Mouse (Mus musculus) brown adipose tissue, adult 24 weeks (tissue): ENCODE data around the gene Orc4. TPM values are rescaled to one million over a fixed set of nuclear protein-coding genes. Genes with fewer than 3 reads are reported as not detected.
"Not testable (repeated sequence)": the region's sequence is repeated elsewhere in the genome, so short reads cannot be mapped to it uniquely, and the experiment has no call there.

ENCODE experiments used
- H3K27ac ChIP-seq: fragments of 200-500 bp; replicated peaks from 2 replicates; pipeline ENCODE4 v1.5.1; 2012; ENCODE audit warnings: low read depth, mild to moderate bottlenecking, low read length
- H3K4me1 ChIP-seq: fragments of 200-500 bp; 2 replicates; pipeline ENCODE4 v1.6.1; 2012; ENCODE audit warnings: low read length, mixed read lengths; ENCODE audit not compliant: control insufficient read depth, insufficient read depth, insufficient read length
- H3K4me3 ChIP-seq: fragments of 200-500 bp; 2 replicates; pipeline ENCODE4 v1.5.1; 2012; ENCODE audit warnings: low read depth, mild to moderate bottlenecking, low read length, moderate library complexity; ENCODE audit not compliant: insufficient read depth
- polyA plus RNA-seq: library from polyadenylated mRNA; stranded (reverse); fragments of >200 nt; gene quantifications from 2 replicates; pipeline ENCODE4 v1.2.4, GENCODE M21; 2012; ENCODE audit not compliant: missing spikeins, insufficient read depth, insufficient read length

Gene Orc4
- polyA plus RNA-seq, result 47.4 and 52.1 TPM in 2 replicates

GRCm38 (mm10) chr2:48950252-48950315 lies at the start of gene Orc4:
Orc4 (minus strand) TSS chr2:48950277.
- H3K4me3 ChIP-seq, result peak within 1 kb of the TSS; percentile 92
- H3K4me1 ChIP-seq, result no peaks in the 10 kb centered on the region

DNA sequence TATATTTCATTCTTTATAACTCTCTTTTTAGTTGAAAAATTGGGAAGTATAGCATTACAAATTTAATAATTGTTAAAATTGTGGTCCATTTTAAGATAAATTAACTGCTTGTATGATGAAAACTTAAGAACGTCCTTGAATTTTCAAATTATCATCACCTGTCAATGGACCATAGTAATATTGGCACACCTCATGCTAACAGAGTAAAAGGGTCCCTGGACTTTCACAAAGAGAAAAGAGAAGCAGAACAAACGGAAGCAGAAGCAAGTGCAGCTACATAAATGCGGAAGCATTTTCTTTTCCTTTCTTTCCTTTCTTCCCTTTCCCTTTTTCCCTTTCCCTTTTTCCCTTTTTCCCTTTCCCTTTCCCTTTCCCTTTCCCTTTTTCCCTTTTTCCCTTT lies 40.2 kb upstream of the Orc4 start:
- H3K4me3 ChIP-seq, result no peak overlapping the region
- H3K27ac ChIP-seq, result no peak overlapping the region
- H3K4me1 ChIP-seq, result no peaks in the 10 kb centered on the region

More at GRCm38 (mm10) chr2:48950252-48950315, at the start of gene Orc4:
- peak within 1 kb of the TSS; percentile 84 for H3K27ac ChIP-seq

DNA sequence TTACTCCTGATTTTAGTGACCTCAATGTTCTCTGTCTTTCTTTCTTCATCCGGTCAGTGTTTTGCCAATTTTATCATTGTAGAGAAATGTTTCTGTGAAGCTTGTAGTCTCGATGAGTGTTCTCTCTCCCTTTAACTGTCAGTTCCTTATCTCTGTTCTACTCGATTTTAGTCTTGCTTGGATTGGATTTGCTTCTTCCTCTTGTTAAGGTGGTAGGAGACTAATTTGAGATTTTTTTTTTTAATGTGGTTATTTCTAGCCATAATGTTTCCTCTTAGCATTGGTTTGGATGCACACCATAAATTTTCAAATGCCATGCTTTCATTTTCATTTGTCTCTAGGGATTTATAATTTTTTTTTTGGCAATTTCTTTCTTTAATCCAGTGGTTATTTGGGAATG lies 28.8 kb upstream of the Orc4 start:
- no peak overlapping the region for H3K4me3 ChIP-seq
- no peak overlapping the region for H3K27ac ChIP-seq
- H3K4me1 ChIP-seq, result no peaks in the 10 kb centered on the region; the same call in 1 of the 2 replicates

GRCm38 (mm10) chr2:48956591-48956990 lies 6.5 kb upstream of the Orc4 start:
- H3K27ac ChIP-seq, result no peak overlapping the region

DNA sequence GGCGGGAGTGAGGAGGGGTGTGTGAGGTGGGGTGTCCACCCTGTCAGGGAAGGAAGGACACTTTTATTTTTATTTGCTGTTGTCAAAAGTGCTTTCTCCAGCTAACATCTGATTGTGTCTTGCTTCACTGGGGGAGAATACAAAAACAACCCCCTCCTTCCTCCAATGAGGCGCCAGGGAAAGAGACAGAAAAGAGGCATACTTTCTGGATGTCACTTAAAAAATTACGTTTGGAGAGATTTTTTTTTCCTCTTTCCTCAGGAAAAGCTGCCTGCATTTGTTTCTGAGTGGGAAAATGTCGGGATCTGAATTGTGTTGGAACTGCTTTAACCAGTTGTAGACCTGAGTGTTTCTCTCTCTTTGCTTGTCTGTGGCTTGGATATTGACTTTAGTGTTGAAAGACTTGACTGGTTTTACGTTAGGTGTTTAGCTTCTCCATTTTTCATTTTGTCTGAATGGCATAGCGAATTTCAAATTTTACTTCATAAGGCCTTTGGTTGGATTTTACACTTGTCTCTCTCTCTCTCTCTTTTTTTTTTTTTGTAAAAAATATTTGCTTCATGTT lies 321 bp upstream of the Orc4 start:
- Histone ChIP-seq H3K4me1 (no peaks in the 10 kb centered on the region), H3K27ac (no peak overlapping the region; the same call in 1 of the 2 replicates), H3K4me3 (peak overlapping the region; percentile 92)

More at GRCm38 (mm10) chr2:48956591-48956990, 6.5 kb upstream of the Orc4 start:
- Histone ChIP-seq H3K4me1 (no peaks in the 10 kb centered on the region), H3K4me3 (no peak overlapping the region)

- Histone ChIP-seq H3K4me3 (peak overlapping the region; percentile 92), H3K27ac (peak overlapping the region; percentile 84), H3K4me1 (no peaks in the 10 kb centered on the region)
Observed at GRCm38 (mm10) chr2:48949743-48950251, 280 bp downstream of the Orc4 start.

DNA sequence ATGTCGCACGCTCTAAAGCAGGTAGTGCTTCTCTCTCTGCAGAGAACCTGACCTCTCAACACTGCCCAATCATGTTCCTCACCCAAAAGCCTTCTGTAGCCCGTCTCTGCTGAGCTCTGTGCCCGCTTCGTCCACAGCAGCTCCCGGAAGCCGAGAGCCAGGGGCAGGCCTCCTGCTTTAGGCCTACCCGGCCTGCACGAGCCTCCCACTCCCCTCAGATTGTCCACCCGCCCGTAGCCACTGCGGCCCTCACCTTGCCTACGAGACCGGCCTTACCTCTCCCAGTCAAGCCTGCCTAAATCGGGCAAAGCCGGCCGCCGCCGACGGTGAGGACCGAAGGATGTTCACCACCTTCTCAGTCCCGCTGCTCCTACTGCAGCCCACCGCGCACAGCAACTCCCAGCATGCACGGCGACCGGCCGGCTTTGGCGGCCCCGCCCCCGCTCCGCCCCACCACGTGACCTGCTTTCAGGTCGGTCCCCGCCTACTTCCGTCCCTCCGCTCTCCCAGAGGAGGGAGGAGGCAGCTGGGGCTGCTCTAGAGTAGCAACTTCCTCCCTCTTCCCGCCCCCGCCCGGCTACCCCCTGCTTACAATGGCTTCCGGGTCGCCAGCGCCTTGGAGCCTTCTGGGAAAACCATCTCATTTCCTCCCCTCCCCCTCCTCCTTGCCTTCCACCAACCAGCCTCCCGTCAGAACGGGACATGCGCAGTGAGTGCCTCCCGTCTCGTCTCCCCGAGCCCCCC lies 1.1 kb downstream of the Orc4 start, which contains the start of gene Mbd5:
Gene Mbd5 (plus strand): TSS at position 668 of the 744 bp plus-strand sequence.
- H3K27ac ChIP-seq, result peak within 1 kb of the TSS; percentile 84
- H3K4me1 ChIP-seq, result no peaks in the 10 kb centered on the region
- H3K4me3 ChIP-seq, result peak within 1 kb of the TSS; percentile 92

DNA sequence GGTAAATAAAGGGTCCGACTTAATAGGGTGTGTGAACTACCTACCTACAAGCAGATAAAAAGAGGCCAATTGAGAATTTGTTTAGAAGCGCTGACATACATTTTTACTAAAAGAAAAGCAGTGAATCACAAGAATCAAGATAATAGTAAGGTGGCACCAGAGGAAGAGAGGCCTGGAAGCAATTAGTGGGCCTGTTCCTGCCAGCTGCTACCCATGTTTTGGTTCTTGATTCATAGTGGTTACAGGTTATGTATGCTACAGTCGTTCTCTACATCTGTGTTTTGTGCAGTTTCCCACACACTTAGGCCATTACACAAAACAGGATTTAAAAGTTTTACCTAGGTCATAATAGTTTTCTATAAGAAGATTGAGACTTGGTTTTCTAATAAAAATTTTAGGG lies 2.3 kb downstream of the Orc4 start:
- no peak overlapping the region for H3K27ac ChIP-seq
- H3K4me3 ChIP-seq, result peak overlapping the region; percentile 11; the same call in 1 of the 2 replicates
- H3K4me1 ChIP-seq, result no peaks in the 10 kb centered on the region

DNA sequence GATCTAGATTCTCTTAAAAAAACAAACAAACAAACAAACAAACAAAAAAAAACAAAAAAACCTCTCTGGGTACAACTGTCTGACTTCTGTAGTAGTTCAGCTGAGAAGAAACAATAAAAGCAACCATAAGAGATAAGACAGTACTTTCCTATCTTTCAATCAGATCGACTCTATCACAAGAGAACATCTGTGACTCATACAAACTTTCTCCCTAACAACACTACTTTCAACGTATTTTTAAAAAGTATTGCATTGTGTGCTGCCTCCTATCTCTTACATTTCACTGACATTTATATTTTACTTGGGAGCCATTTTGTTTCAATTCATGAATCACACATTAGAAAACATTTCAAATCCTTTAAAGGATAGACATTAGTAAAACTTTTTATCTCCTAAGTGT lies 15.0 kb downstream of the Orc4 start:
- H3K4me1 ChIP-seq, result no peaks in the 10 kb centered on the region
- H3K27ac ChIP-seq, result no peak overlapping the region
- H3K4me3 ChIP-seq, result no peak overlapping the region

DNA sequence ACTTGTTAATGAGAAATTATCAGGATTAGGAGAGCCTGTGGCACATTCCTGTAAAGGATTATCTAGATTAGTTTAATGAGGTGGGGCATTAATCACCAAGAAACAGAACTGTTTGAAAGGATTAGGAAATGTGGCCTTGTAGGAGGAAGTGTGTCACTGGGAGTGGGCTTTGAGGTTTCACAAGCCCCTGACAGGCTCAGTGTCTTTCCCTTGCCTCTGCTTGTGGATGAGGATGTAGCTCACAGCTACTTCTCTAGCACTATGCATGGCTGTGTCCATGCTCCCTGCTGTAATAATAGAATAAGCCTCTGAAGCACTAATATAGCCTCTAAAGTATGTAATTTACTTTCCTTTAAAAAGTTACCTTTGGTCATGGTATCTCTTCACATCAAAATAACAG lies 34.2 kb downstream of the Orc4 start:
- no peaks in the 10 kb centered on the region for H3K4me1 ChIP-seq
- H3K4me3 ChIP-seq, result no peak overlapping the region
- no peak overlapping the region for H3K27ac ChIP-seq

DNA sequence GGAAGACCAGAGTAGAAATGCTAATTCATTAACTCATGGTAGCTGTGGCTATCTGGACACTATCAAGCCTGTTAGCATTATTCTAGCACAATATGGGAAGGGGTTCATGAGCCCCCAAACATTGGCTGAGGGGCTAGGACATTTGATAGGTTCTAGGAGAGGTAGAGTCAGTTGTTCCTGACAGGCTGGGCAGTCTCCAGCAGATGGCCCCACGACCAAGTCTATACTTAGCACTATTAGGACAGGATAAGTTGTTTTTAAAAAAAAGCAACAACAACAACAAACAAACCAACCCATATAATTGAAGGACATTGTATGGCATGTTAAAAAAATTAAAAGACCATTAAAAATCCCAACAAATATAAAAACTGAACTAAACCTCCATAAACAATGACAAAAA lies 35.9 kb downstream of the Orc4 start:
- Histone ChIP-seq H3K4me1 (no peaks in the 10 kb centered on the region), H3K27ac (no peak overlapping the region), H3K4me3 (no peak overlapping the region)

GRCm38 (mm10) chr2:48908866-48909265 lies 41.2 kb downstream of the Orc4 start:
- H3K4me1 ChIP-seq, result no peaks in the 10 kb centered on the region
- no peak overlapping the region for H3K27ac ChIP-seq
- no peak overlapping the region for H3K4me3 ChIP-seq

DNA sequence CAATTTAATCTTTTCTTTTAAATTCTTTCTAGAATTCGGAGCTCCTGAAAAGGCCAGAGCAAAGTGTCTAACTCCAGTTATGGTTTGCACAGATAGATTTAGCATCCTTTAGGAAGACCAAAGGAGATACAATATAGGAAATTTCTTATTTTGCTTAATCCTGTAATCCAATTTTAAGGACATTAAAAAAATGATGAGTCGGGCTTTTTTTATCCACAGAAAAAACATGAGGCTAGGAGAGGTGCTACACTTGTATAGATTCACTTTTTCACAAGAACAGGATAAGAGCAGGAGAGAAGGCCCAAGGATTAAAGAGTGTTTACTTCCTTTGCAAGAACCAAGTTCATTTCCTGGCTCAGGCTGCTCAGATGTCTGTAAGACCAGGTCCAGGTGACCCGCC lies 54.9 kb downstream of the Orc4 start:
- H3K4me3 ChIP-seq, result no peak overlapping the region
- H3K27ac ChIP-seq, result no peak overlapping the region
- no peaks in the 10 kb centered on the region for H3K4me1 ChIP-seq

DNA sequence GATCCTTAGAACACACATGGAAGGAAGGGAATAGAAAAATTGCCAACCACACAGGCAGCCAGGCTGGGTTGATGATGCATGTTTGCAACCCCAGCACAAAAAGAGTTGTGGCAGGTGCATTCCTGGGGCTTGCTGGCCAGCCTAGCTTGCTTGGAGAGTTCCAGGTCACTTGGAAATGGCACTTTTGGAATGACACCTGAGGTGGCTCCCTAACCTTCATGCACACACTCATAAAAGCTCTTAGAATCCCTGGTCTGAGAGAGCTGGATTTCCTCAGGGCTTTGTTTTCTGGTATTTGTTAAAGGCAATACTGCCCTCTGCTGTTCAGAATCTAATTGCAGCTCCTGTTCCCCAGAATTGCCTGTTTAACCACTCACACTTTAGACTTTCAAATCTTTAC lies 64.1 kb downstream of the Orc4 start:
- Histone ChIP-seq H3K4me3 (no peak overlapping the region), H3K27ac (no peak overlapping the region), H3K4me1 (no peaks in the 10 kb centered on the region; the same call in 1 of the 2 replicates)

GRCm38 (mm10) chr2:48868199-48868913 lies 81.7 kb downstream of the Orc4 start:
- H3K4me1 ChIP-seq, result peaks cover 4% of the 10 kb centered on the region
- no peak overlapping the region for H3K4me3 ChIP-seq
- H3K27ac ChIP-seq, result no peak overlapping the region

- not testable (repeated sequence) for H3K4me3 ChIP-seq, H3K4me1 ChIP-seq, H3K27ac ChIP-seq
Observed at GRCm38 (mm10) chr2:48865596-48865995, 84.5 kb downstream of the Orc4 start.
